In the genomic region with DNA sequence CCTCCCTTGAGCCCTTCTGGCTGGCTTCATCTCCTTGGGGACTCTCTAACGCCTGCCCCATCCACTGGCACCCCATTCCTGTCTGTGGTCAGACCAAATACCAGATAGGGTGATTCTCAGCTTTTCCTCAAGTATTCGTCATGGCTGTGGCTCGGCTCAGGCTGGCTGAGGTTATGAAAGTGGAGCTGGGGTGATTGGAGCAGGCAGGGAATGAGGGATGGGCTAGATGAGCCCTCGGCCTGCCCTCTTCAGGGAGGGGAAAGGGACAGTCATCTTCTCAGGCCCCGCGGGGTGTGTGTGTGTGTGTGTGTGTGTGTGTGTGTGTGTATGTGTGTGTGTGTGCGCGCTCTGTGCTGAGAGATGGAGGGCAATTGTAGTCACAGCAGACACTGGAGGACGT, we compare ENCODE assay signal across 11 mouse cellular contexts. TPM values are rescaled to one million over a fixed set of nuclear protein-coding genes. Genes with fewer than 3 reads are reported as not detected.
DNase-seq lines count a peak whose midpoint lies in the region; ATAC-seq and TF ChIP-seq lines count a peak whose summit lies in the region.
"Had no signal": no experiment of that assay in that cellular context is flagged by ENCODE, and none has a peak within 500 bp of the region (broad histone marks: within the 10 kb centered on the region; RNA-seq: fewer than 3 reads in every experiment).

A gene (plus strand): TSS at position 334 of the 400 bp plus-strand sequence.

- H3K4me1 ChIP-seq in kidney, embryonic 16.5 days (ENCODE audit: insufficient read depth, low read length) = peaks cover 6% of the 10 kb centered on the region; the same call in 1 of the 2 replicates
- peaks cover 28% of the 10 kb centered on the region for H3K4me1 ChIP-seq in limb, embryonic 10.5 days

- H3K9ac ChIP-seq in kidney, embryonic 16.5 days (replicated peaks; ENCODE audit: low read length) = 0 out of 2 replicates have a peak within 1 kb of the TSS, but pooled peaks have one; percentile 15
- H3K9ac ChIP-seq: liver, postnatal 0 days had no signal

- H3K79me2 ChIP-seq in C2C12 (ENCODE audit: control insufficient read depth, insufficient read depth) = no peaks in the 10 kb centered on the region

- no peak within 1 kb of the TSS for H3K4me3 ChIP-seq in kidney, embryonic 16.5 days (ENCODE audit: low read length)
- no peak within 1 kb of the TSS for H3K4me3 ChIP-seq in C2C12 (ENCODE audit: insufficient read depth, poor library complexity, severe bottlenecking)
- no peak within 1 kb of the TSS for H3K4me3 ChIP-seq in limb, embryonic 10.5 days

- TF ChIP-seq CTCF in C2C12 (IDR thresholded peaks at IDR 0.05; ENCODE audit: control insufficient read depth, insufficient read depth, insufficient read length) = no peak

- no peaks in the 10 kb centered on the region for H3K9me3 ChIP-seq in kidney, embryonic 16.5 days (ENCODE audit: low read length)
- H3K9me3 ChIP-seq in limb, embryonic 10.5 days (replicated peaks) = no peaks in the 10 kb centered on the region

- H3K79me3 ChIP-seq in C2C12 (ENCODE audit: low read depth) = no peaks in the 10 kb centered on the region

- DNase-seq in kidney, adult 11 months = no peak
- peak; percentile 93 for DNase-seq in adipocyte (ENCODE audit: low spot score)
- no peak for DNase-seq in limb, embryonic 10.5 days (ENCODE audit: low spot score)
- no peak for DNase-seq in frontal cortex, postnatal 14 days (ENCODE audit: low spot score in 2 of 2)
- no peak for DNase-seq in testis, postnatal 14 days (ENCODE audit: low spot score)
- no peak for DNase-seq in gastrocnemius, postnatal 10 days
- DNase-seq: cerebellum, adult 8-10 months; liver, postnatal 0 days; thymus, adult 18-20 months had no signal

- peak; percentile 56; the same call in 1 of the 2 replicates for ATAC-seq in kidney, embryonic 16.5 days (ENCODE audit: low FRiP score, low TSS enrichment)
- ATAC-seq: liver, postnatal 0 days had no signal

- peak within 1 kb of the TSS; percentile 68 for H3ac ChIP-seq in C2C12 (ENCODE audit: control insufficient read depth, insufficient read length, low read depth)

- H3K4me2 ChIP-seq in kidney, embryonic 16.5 days (replicated peaks; ENCODE audit: low read depth, low read length) = no peak within 1 kb of the TSS

- WGBS in kidney, embryonic 16.5 days = 52% methylated on average over 9 of the region's 9 CpGs
- WGBS in limb, embryonic 10.5 days = 71% methylated on average over 9 of the region's 9 CpGs

- no peaks in the 10 kb centered on the region for H3K27me3 ChIP-seq in kidney, embryonic 16.5 days (ENCODE audit: insufficient read depth, low read length)
- H3K27me3 ChIP-seq in C2C12 (ENCODE audit: control insufficient read depth, insufficient read depth, insufficient read length) = no peaks in the 10 kb centered on the region
- peaks cover 4% of the 10 kb centered on the region; the same call in 1 of the 2 replicates for H3K27me3 ChIP-seq in limb, embryonic 10.5 days (ENCODE audit: low read depth, poor library complexity, severe bottlenecking)

- no peak within 1 kb of the TSS for H3K27ac ChIP-seq in kidney, embryonic 16.5 days (ENCODE audit: low read length)
- peak within 1 kb of the TSS; percentile 66 for H3K27ac ChIP-seq in limb, embryonic 10.5 days

- H3K36me3 ChIP-seq in kidney, embryonic 16.5 days (ENCODE audit: insufficient read depth, low read length) = no peaks in the 10 kb centered on the region
- peaks cover 1% of the 10 kb centered on the region for H3K36me3 ChIP-seq in C2C12 (ENCODE audit: control insufficient read depth, insufficient read depth)
- no peaks in the 10 kb centered on the region for H3K36me3 ChIP-seq in limb, embryonic 10.5 days

TF ChIP-seq in C2C12, 6 proteins besides CTCF, POLR2A, EP300 and RAD21:
- no peak for TF ChIP-seq USF1 (IDR thresholded peaks at IDR 0.05; ENCODE audit: low read depth)
- TF ChIP-seq FOSL1 (IDR thresholded peaks at IDR 0.05; ENCODE audit: insufficient read depth, low read length, poor library complexity, severe bottlenecking) = no peak
- TF ChIP-seq MAX (IDR thresholded peaks at IDR 0.05) = peak; percentile 15
TF ChIP-seq in C2C12: peak in this region for 1.

RNA-seq across cellular contexts. Expression of the gene that starts here (rescaled TPM):
- polyA plus RNA-seq in kidney, embryonic 16.5 days (2015; fragmentation: Nextera tagmentation; extraction: Ambion mirVana) = 0.24 and 0.30 TPM in 2 replicates
- polyA plus RNA-seq in C2C12 (2012; fragmentation: generic; extraction: Trizol) = 10.3 TPM
- polyA plus RNA-seq in limb, embryonic 10.5 days (2016; fragmentation: Nextera tagmentation; extraction: Ambion mirVana) = 0.29 TPM in 1 of 2 replicates, not detected in the other
- total RNA-seq in gastrocnemius, postnatal 10 days (2021) = 1 to 10 TPM in 1 of 2 experiments, under 1 TPM in 1; 0.14 to 2.4 TPM
- polyA plus RNA-seq: liver, postnatal 0 days had no signal

Comparison
In these comparisons a context has a peak if more than half of its experiments do, and no peak if none do; other contexts are left out.
1. Peak in ATAC-seq and H3K9ac ChIP-seq in kidney, embryonic 16.5 days; RNA of the gene not detected or under 1 TPM.